Mouse (Mus musculus) embryo, embryonic 9.5 days (tissue): ENCODE data around the gene Ahnak.
"Not testable (repeated sequence)": the region's sequence is repeated elsewhere in the genome, so short reads cannot be mapped to it uniquely, and the experiment has no call there.

Experiments
- DNase-seq: peaks from one replicate; pipeline ENCODE4 v3.0.0-alpha.2; 2017; ENCODE audit errors: extremely low spot score

The Ahnak gene

GRCm38 (mm10) chr19:9040649-9041048 is 51.6 kb downstream of the Ahnak start:
- DNase-seq, result no peak

- DNase-seq, result no peak
Measured at GRCm38 (mm10) chr19:9041074-9041473, 52.0 kb downstream of the Ahnak start.

GRCm38 (mm10) chr19:9043123-9043522 is 54.0 kb downstream of the Ahnak start:
- DNase-seq, result no peak

GRCm38 (mm10) chr19:9044291-9044690 is 55.2 kb downstream of the Ahnak start:
- DNase-seq, result no peak

- DNase-seq, result no peak
Measured at GRCm38 (mm10) chr19:9047207-9047945, 58.3 kb downstream of the Ahnak start.

GRCm38 (mm10) chr19:9047946-9048387 is 58.9 kb downstream of the Ahnak start:
- no peak for DNase-seq

GRCm38 (mm10) chr19:9048981-9049687 is 60.0 kb downstream of the Ahnak start:
- no peak for DNase-seq

- DNase-seq, result no peak
Measured at GRCm38 (mm10) chr19:9050294-9051229, 61.5 kb downstream of the Ahnak start.

GRCm38 (mm10) chr19:9051985-9052384 is 62.9 kb downstream of the Ahnak start:
- DNase-seq, result not testable (repeated sequence)

GRCm38 (mm10) chr19:9052803-9053431 is 63.8 kb downstream of the Ahnak start:
- DNase-seq, result no peak

- DNase-seq, result no peak
Measured at GRCm38 (mm10) chr19:9055153-9055552, 66.1 kb downstream of the Ahnak start.

GRCm38 (mm10) chr19:9055703-9056355 is 66.7 kb downstream of the Ahnak start:
- DNase-seq, result no peak

- no peak for DNase-seq
Measured at GRCm38 (mm10) chr19:9057679-9058078, 68.6 kb downstream of the Ahnak start.

GRCm38 (mm10) chr19:9058331-9058884 is 69.3 kb downstream of the Ahnak start:
- DNase-seq, result no peak

- DNase-seq, result no peak
Measured at GRCm38 (mm10) chr19:9058944-9059343, 69.9 kb downstream of the Ahnak start.

- no peak for DNase-seq
Measured at GRCm38 (mm10) chr19:9059391-9059790, 70.3 kb downstream of the Ahnak start.

GRCm38 (mm10) chr19:9060103-9060502 is 71.0 kb downstream of the Ahnak start:
- no peak for DNase-seq

GRCm38 (mm10) chr19:9061221-9061893 is 72.3 kb downstream of the Ahnak start:
- no peak for DNase-seq

- DNase-seq, result no peak
Measured at GRCm38 (mm10) chr19:9062822-9063221, 73.7 kb downstream of the Ahnak start.

GRCm38 (mm10) chr19:9063831-9064230 is 74.7 kb downstream of the Ahnak start:
- no peak for DNase-seq
